26 mouse cellular contexts compared by ENCODE assay signal in genomic region chr4:138066421-138066820, GRCm38 (mm10).
A peak's percentile ranks its signal among the peaks of the same experiment; 100 is the strongest.
DNase-seq lines count a peak whose midpoint lies in the region; ATAC-seq and TF ChIP-seq lines count a peak whose summit lies in the region.
"Had no signal": no experiment of that assay in that cellular context is flagged by ENCODE, and none has a peak within 500 bp of the region (broad histone marks: within the 10 kb centered on the region; RNA-seq: fewer than 3 reads in every experiment).

No protein-coding gene starts in this region.

- WGBS in liver, embryonic 16.5 days (ENCODE audit: insufficient replicate concordance), result 72% methylated on average over 7 of the region's 7 CpGs

- H3K4me2 ChIP-seq in liver, embryonic 16.5 days (ENCODE audit: low read depth, low read length), result no peak overlapping the region; the same call in 1 of the 2 replicates
- H3K4me2 ChIP-seq: embryonic facial prominence, embryonic 15.5 days; heart, embryonic 15.5 days; hindbrain, embryonic 15.5 days; limb, embryonic 15.5 days; midbrain, embryonic 12.5 days; neural tube, embryonic 15.5 days had no signal

- no peaks in the 10 kb centered on the region for H3K27me3 ChIP-seq in liver, embryonic 16.5 days (ENCODE audit: control insufficient read depth, insufficient read depth, low read depth, low read length)
- H3K27me3 ChIP-seq: embryonic facial prominence, embryonic 15.5 days; heart, embryonic 15.5 days; hindbrain, embryonic 15.5 days; limb, embryonic 15.5 days; midbrain, embryonic 12.5 days; neural tube, embryonic 15.5 days had no signal

- peak overlapping the region; percentile 50; the same call in 1 of the 2 replicates for H3K27ac ChIP-seq in left cerebral cortex, adult 2 months
- peak overlapping the region; percentile 74 for H3K27ac ChIP-seq in brown adipose tissue, adult 24 weeks (replicated peaks; ENCODE audit: low read depth, low read length)
- H3K27ac ChIP-seq in liver, embryonic 16.5 days (ENCODE audit: low read length), result peak overlapping the region; percentile 81
- H3K27ac ChIP-seq: embryonic facial prominence, embryonic 15.5 days; heart, embryonic 15.5 days; hindbrain, embryonic 15.5 days; limb, embryonic 15.5 days; midbrain, embryonic 12.5 days; neural tube, embryonic 15.5 days had no signal

- ATAC-seq in liver, embryonic 16.5 days (ENCODE audit: low read depth), result no peak
- ATAC-seq: forebrain, embryonic 16.5 days had no signal

- DNase-seq in heart, adult 11 months, result peak; percentile 89
- no peak for DNase-seq in heart, postnatal 10 days
- no peak for DNase-seq in left cerebral cortex, adult 2 months (ENCODE audit: extremely low spot score in 1 of 2, low spot score in 2 of 2)
- no peak for DNase-seq in left cerebral cortex, postnatal 36 days (ENCODE audit: low spot score in 2 of 2)
- no peak for DNase-seq in adrenal gland, postnatal 4 days (ENCODE audit: low spot score in 2 of 2)
- no peak for DNase-seq in layer of hippocampus, postnatal 25 days (ENCODE audit: extremely low spot score in 1 of 2, low spot score in 1 of 2)
- DNase-seq: adrenal gland, postnatal 25 days; cerebellum, adult 8-10 months; gastrocnemius, postnatal 14 days; heart, postnatal 4 days; kidney, adult 11 months; kidney, postnatal 14 days; left cerebral cortex, postnatal 4 days; lung, postnatal 14 days; right cerebral cortex, adult 18-20 months; thymus, adult 18-20 months; thymus, postnatal 36 days had no signal

- no peak overlapping the region for H3K9ac ChIP-seq in liver, embryonic 16.5 days (ENCODE audit: low read depth, low read length)
- H3K9ac ChIP-seq: embryonic facial prominence, embryonic 15.5 days; heart, embryonic 15.5 days; hindbrain, embryonic 15.5 days; limb, embryonic 15.5 days; midbrain, embryonic 12.5 days; neural tube, embryonic 15.5 days had no signal

- no peak for TF ChIP-seq CTCF in left cerebral cortex, adult 2 months (IDR thresholded peaks at IDR 0.05)

- H3K36me3 ChIP-seq in liver, embryonic 16.5 days (ENCODE audit: control insufficient read depth, insufficient read depth), result peaks cover 3% of the 10 kb centered on the region; the same call in 1 of the 2 replicates

- intact Hi-C loops in heart, postnatal 10 days (cut with DNase I), result no loop called here
- intact Hi-C loops in left cerebral cortex, adult 2 months (cut with DNase I), result no loop called here
- intact Hi-C loops in left cerebral cortex, postnatal 36 days (cut with DNase I), result no loop called here

- H3K4me1 ChIP-seq in brown adipose tissue, adult 24 weeks (ENCODE audit: control insufficient read depth, insufficient read depth, insufficient read length, low read length), result peaks cover 27% of the 10 kb centered on the region
- peaks cover 8% of the 10 kb centered on the region for H3K4me1 ChIP-seq in liver, embryonic 16.5 days (ENCODE audit: control insufficient read depth, low read depth, low read length)

- H3K4me3 ChIP-seq in left cerebral cortex, adult 2 months, result no peak overlapping the region
- H3K4me3 ChIP-seq in brown adipose tissue, adult 24 weeks (ENCODE audit: insufficient read depth, low read depth, low read length), result peak overlapping the region; percentile 6; the same call in 1 of the 2 replicates
- H3K4me3 ChIP-seq in liver, embryonic 16.5 days (ENCODE audit: low read depth, low read length), result no peak overlapping the region
- H3K4me3 ChIP-seq: embryonic facial prominence, embryonic 15.5 days; heart, embryonic 15.5 days; hindbrain, embryonic 15.5 days; limb, embryonic 15.5 days; midbrain, embryonic 12.5 days; neural tube, embryonic 15.5 days had no signal

- no peaks in the 10 kb centered on the region for H3K9me3 ChIP-seq in liver, embryonic 16.5 days (replicated peaks; ENCODE audit: control insufficient read depth, low read length)
- H3K9me3 ChIP-seq: embryonic facial prominence, embryonic 15.5 days; heart, embryonic 15.5 days; hindbrain, embryonic 15.5 days; limb, embryonic 15.5 days; midbrain, embryonic 12.5 days; neural tube, embryonic 15.5 days had no signal
